Mouse (Mus musculus): ENCODE data around the gene Tmem37. TPM values are rescaled to one million over a fixed set of nuclear protein-coding genes. Genes with fewer than 3 reads are reported as not detected.
A peak's percentile ranks its signal among the peaks of the same experiment; 100 is the strongest.

The Tmem37 gene
- polyA plus RNA-seq, 1 experiment from 2014 or later, result 5.6 TPM

DNA sequence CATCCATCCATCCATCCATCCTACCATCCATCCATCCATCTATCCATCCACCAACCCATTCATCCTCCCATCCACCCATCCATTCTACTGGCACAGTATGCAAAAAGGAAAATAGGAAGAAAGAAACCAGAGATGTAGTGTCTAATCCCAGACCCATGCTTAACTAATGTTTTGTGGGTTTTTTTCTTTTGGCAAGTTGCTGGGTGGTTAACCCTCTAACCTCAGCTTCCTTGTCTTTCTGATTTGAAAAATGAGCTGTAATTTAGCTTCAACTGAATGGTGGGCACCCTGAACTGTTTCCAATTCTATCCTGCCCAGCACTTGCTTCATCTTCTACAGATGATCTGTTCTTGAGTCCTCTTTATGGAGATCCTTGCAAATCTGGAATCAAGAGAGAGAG lies 26.5 kb downstream of the Tmem37 start:
- ATAC-seq, result no peak

GRCm38 (mm10) chr1:120044584-120044983 lies 29.3 kb downstream of the Tmem37 start:
- H3K36me3 ChIP-seq (ENCODE audit: control insufficient read depth, insufficient read depth), result no peaks in the 10 kb centered on the region
- no peak overlapping the region for H3K4me3 ChIP-seq (replicated peaks; ENCODE audit: low read length)
- no peak overlapping the region for H3K27ac ChIP-seq (ENCODE audit: low read length)
- no peak for ATAC-seq
- H3K9me3 ChIP-seq (ENCODE audit: control insufficient read depth, low read length), result no peaks in the 10 kb centered on the region
- H3K4me1 ChIP-seq (replicated peaks; ENCODE audit: control insufficient read depth, insufficient read depth, low read length), result no peaks in the 10 kb centered on the region
- H3K4me2 ChIP-seq (ENCODE audit: low read length), result no peak overlapping the region
- no peak overlapping the region for H3K9ac ChIP-seq (replicated peaks; ENCODE audit: low read depth, low read length)
- WGBS, result 92% methylated on average over 16 of the region's 16 CpGs
- no peaks in the 10 kb centered on the region for H3K27me3 ChIP-seq (replicated peaks; ENCODE audit: control insufficient read depth, insufficient read depth, low read length)

More for the DNA sequence above, 26.5 kb downstream of the Tmem37 start:
- no peaks in the 10 kb centered on the region for H3K27me3 ChIP-seq (replicated peaks; ENCODE audit: control insufficient read depth, insufficient read depth, low read length)
- H3K27ac ChIP-seq (ENCODE audit: low read length), result no peak overlapping the region
- H3K9me3 ChIP-seq (ENCODE audit: control insufficient read depth, low read length), result no peaks in the 10 kb centered on the region
- H3K4me1 ChIP-seq (replicated peaks; ENCODE audit: control insufficient read depth, insufficient read depth, low read length), result no peaks in the 10 kb centered on the region
- no peak overlapping the region for H3K9ac ChIP-seq (replicated peaks; ENCODE audit: low read depth, low read length)
- no peaks in the 10 kb centered on the region for H3K36me3 ChIP-seq (ENCODE audit: control insufficient read depth, insufficient read depth)
- H3K4me3 ChIP-seq (replicated peaks; ENCODE audit: low read length), result no peak overlapping the region
- H3K4me2 ChIP-seq (ENCODE audit: low read length), result no peak overlapping the region

GRCm38 (mm10) chr1:120042421-120042820 lies 31.5 kb downstream of the Tmem37 start:
- H3K4me3 ChIP-seq (replicated peaks; ENCODE audit: low read length), result no peak overlapping the region
- no peaks in the 10 kb centered on the region for H3K9me3 ChIP-seq (ENCODE audit: control insufficient read depth, low read length)
- no peak overlapping the region for H3K9ac ChIP-seq (replicated peaks; ENCODE audit: low read depth, low read length)
- 65% methylated on average over 8 of the region's 8 CpGs for WGBS
- H3K4me1 ChIP-seq (replicated peaks; ENCODE audit: control insufficient read depth, insufficient read depth, low read length), result 0 out of 2 replicates have a peak, but pooled peaks cover under 1% of the 10 kb centered on the region
- no peak overlapping the region for H3K4me2 ChIP-seq (ENCODE audit: low read length)
- no peaks in the 10 kb centered on the region for H3K36me3 ChIP-seq (ENCODE audit: control insufficient read depth, insufficient read depth)
- H3K27me3 ChIP-seq (replicated peaks; ENCODE audit: control insufficient read depth, insufficient read depth, low read length), result no peaks in the 10 kb centered on the region
- no peak for ATAC-seq
- no peak overlapping the region for H3K27ac ChIP-seq (ENCODE audit: low read length)

GRCm38 (mm10) chr1:120038594-120038993 lies 35.3 kb downstream of the Tmem37 start:
- no peaks in the 10 kb centered on the region for H3K9me3 ChIP-seq (ENCODE audit: control insufficient read depth, low read length)
- H3K4me3 ChIP-seq (replicated peaks; ENCODE audit: low read length), result no peak overlapping the region
- 78% methylated on average over 9 of the region's 9 CpGs for WGBS
- H3K4me2 ChIP-seq (ENCODE audit: low read length), result no peak overlapping the region
- H3K4me1 ChIP-seq (replicated peaks; ENCODE audit: control insufficient read depth, insufficient read depth, low read length), result peaks cover 7% of the 10 kb centered on the region
- H3K27me3 ChIP-seq (replicated peaks; ENCODE audit: control insufficient read depth, insufficient read depth, low read length), result no peaks in the 10 kb centered on the region
- no peak for ATAC-seq
- H3K27ac ChIP-seq (ENCODE audit: low read length), result no peak overlapping the region
- H3K9ac ChIP-seq (replicated peaks; ENCODE audit: low read depth, low read length), result no peak overlapping the region
- no peaks in the 10 kb centered on the region for H3K36me3 ChIP-seq (ENCODE audit: control insufficient read depth, insufficient read depth)

DNA sequence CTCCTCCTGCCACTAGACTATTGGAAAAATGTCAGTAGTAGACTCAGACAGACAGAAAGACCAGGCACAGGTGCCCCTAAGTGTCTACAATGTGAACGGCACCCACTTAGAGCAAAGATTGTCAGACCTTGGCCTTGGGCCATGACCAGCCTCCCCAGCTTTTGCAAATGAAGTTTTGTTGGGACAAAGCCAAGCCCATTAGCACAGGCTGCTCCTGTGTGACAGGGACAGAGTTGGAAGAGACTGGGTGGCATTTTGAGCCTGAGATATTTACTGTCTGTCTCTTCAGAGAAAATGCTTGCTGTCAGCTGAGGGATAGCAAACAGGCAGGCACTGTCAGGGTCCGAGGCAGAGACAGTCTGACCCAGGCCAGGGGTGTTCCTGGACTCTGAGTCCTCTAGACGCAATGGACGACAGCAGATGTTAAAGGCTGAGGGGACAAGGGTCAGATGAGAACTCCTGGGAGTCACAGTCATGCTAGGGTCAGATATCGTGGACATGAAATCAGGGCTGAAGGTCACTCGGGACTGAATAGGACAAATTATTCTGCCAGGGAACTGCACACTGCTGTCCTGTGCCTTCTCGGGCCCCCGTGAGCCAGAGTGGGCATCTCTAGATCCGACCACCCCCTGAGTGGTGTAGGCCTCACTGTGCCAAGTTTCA lies 36.7 kb downstream of the Tmem37 start:
- no peak overlapping the region for H3K4me2 ChIP-seq (ENCODE audit: low read length)
- H3K27me3 ChIP-seq (replicated peaks; ENCODE audit: control insufficient read depth, insufficient read depth, low read length), result no peaks in the 10 kb centered on the region
- H3K36me3 ChIP-seq (ENCODE audit: control insufficient read depth, insufficient read depth), result no peaks in the 10 kb centered on the region
- H3K4me1 ChIP-seq (replicated peaks; ENCODE audit: control insufficient read depth, insufficient read depth, low read length), result peaks cover 7% of the 10 kb centered on the region
- ATAC-seq, result peak; percentile 65
- 60% methylated on average over 9 of the region's 9 CpGs for WGBS
- H3K9me3 ChIP-seq (ENCODE audit: control insufficient read depth, low read length), result no peaks in the 10 kb centered on the region
- H3K9ac ChIP-seq (replicated peaks; ENCODE audit: low read depth, low read length), result no peak overlapping the region
- no peak overlapping the region for H3K4me3 ChIP-seq (replicated peaks; ENCODE audit: low read length)
- H3K27ac ChIP-seq (ENCODE audit: low read length), result no peak overlapping the region

DNA sequence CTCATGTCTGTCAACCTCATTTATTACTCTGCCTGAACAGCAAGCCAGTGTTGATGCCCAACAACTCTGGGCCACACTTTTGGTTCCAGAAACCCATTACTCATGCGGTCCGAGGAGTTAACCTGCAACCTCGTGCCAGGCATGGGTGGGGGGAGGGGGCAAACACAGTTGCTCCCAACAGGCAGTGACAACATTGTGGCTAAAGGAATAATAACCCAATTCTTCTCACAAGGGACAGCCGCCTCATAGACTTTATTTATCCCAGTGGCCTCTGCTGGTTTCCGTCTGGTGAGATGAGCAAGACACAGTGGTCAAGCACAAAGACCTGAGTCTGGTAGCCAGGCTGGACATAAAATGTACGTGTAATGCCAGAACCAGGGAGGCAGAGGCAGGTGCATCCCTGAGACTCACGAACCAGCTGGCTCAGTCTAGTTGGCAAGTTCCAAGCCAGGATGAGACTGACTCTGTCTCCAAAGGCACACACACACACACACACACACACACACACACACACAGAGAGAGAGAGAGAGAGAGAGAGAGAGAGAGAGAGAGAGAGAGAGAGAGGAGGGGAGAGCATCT lies 38.3 kb downstream of the Tmem37 start:
- Histone ChIP-seq H3K4me3 (replicated peaks; ENCODE audit: low read length) (no peak overlapping the region), H3K9me3 (ENCODE audit: control insufficient read depth, low read length) (no peaks in the 10 kb centered on the region), H3K27ac (ENCODE audit: low read length) (no peak overlapping the region), H3K27me3 (replicated peaks; ENCODE audit: control insufficient read depth, insufficient read depth, low read length) (no peaks in the 10 kb centered on the region), H3K36me3 (ENCODE audit: control insufficient read depth, insufficient read depth) (no peaks in the 10 kb centered on the region), H3K4me2 (ENCODE audit: low read length) (no peak overlapping the region), H3K4me1 (replicated peaks; ENCODE audit: control insufficient read depth, insufficient read depth, low read length) (peaks cover 7% of the 10 kb centered on the region), H3K9ac (replicated peaks; ENCODE audit: low read depth, low read length) (no peak overlapping the region)
- 76% methylated on average over 7 of the region's 7 CpGs for WGBS
- ATAC-seq, result no peak

DNA sequence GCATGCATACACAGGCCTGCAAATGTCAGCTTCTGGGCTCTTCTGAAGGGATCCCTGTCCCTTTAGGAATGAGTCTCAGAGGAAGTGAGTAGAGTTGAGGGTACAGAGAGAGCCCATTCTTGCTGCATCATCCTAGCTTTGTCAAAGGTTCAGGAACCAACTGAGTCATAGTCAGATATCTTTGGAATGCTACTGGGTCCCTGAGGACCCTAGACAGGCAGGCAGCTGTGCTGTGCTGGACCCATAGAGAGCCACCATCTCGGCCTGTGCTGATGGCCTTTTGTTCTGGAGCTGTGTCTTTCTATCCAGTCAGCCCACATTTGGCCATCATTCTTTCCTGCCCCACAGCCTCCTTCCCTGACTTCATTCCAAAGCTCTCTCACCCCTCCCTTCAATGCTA lies 39.1 kb downstream of the Tmem37 start:
- H3K4me3 ChIP-seq (replicated peaks; ENCODE audit: low read length), result no peak overlapping the region
- H3K27me3 ChIP-seq (replicated peaks; ENCODE audit: control insufficient read depth, insufficient read depth, low read length), result no peaks in the 10 kb centered on the region
- H3K9ac ChIP-seq (replicated peaks; ENCODE audit: low read depth, low read length), result no peak overlapping the region
- H3K4me2 ChIP-seq (ENCODE audit: low read length), result no peak overlapping the region
- H3K36me3 ChIP-seq (ENCODE audit: control insufficient read depth, insufficient read depth), result no peaks in the 10 kb centered on the region
- no peaks in the 10 kb centered on the region for H3K9me3 ChIP-seq (ENCODE audit: control insufficient read depth, low read length)
- H3K27ac ChIP-seq (ENCODE audit: low read length), result no peak overlapping the region
- H3K4me1 ChIP-seq (replicated peaks; ENCODE audit: control insufficient read depth, insufficient read depth, low read length), result peaks cover 7% of the 10 kb centered on the region
- ATAC-seq, result no peak
- 50% methylated on average over 1 of the region's 1 CpGs for WGBS

GRCm38 (mm10) chr1:120033469-120033854 lies 40.4 kb downstream of the Tmem37 start:
- no peaks in the 10 kb centered on the region for H3K36me3 ChIP-seq (ENCODE audit: control insufficient read depth, insufficient read depth)
- peaks cover 7% of the 10 kb centered on the region for H3K4me1 ChIP-seq (replicated peaks; ENCODE audit: control insufficient read depth, insufficient read depth, low read length)
- no peaks in the 10 kb centered on the region for H3K27me3 ChIP-seq (replicated peaks; ENCODE audit: control insufficient read depth, insufficient read depth, low read length)
- H3K9me3 ChIP-seq (ENCODE audit: control insufficient read depth, low read length), result no peaks in the 10 kb centered on the region
- H3K27ac ChIP-seq (ENCODE audit: low read length), result no peak overlapping the region
- ATAC-seq, result no peak
- H3K4me3 ChIP-seq (replicated peaks; ENCODE audit: low read length), result no peak overlapping the region
- no peak overlapping the region for H3K4me2 ChIP-seq (ENCODE audit: low read length)
- no peak overlapping the region for H3K9ac ChIP-seq (replicated peaks; ENCODE audit: low read depth, low read length)
- WGBS, result 79% methylated on average over 2 of the region's 2 CpGs

GRCm38 (mm10) chr1:120032804-120033468 lies 40.9 kb downstream of the Tmem37 start:
- Histone ChIP-seq H3K4me2 (ENCODE audit: low read length) (no peak overlapping the region), H3K4me1 (replicated peaks; ENCODE audit: control insufficient read depth, insufficient read depth, low read length) (peaks cover 7% of the 10 kb centered on the region), H3K27ac (ENCODE audit: low read length) (no peak overlapping the region), H3K36me3 (ENCODE audit: control insufficient read depth, insufficient read depth) (no peaks in the 10 kb centered on the region), H3K9ac (replicated peaks; ENCODE audit: low read depth, low read length) (no peak overlapping the region), H3K27me3 (replicated peaks; ENCODE audit: control insufficient read depth, insufficient read depth, low read length) (no peaks in the 10 kb centered on the region), H3K4me3 (replicated peaks; ENCODE audit: low read length) (no peak overlapping the region), H3K9me3 (ENCODE audit: control insufficient read depth, low read length) (no peaks in the 10 kb centered on the region)
- ATAC-seq, result peak; percentile 65
- 45% methylated on average over 10 of the region's 10 CpGs for WGBS
